Mouse (Mus musculus) urinary bladder, adult 2 months (tissue): ENCODE data around the gene Rere. TPM values are rescaled to one million over a fixed set of nuclear protein-coding genes. Genes with fewer than 3 reads are reported as not detected.

Experiments
- DNase-seq: peaks from one replicate; pipeline ENCODE4 v3.0.0; 2022; ENCODE audit warnings: low spot score
- polyA plus RNA-seq: library from polyadenylated mRNA; depleted of rRNA; stranded (reverse); fragments of >200 nt; gene quantifications from 2 replicates; pipeline ENCODE4 v1.2.3, GENCODE M21; 2012

The Rere gene
- polyA plus RNA-seq, 1 experiment = 30.0 TPM

GRCm38 (mm10) chr4:150382504-150382903, 101.1 kb downstream of the Rere start:
- DNase-seq = no peak

- DNase-seq = no peak
Observed at GRCm38 (mm10) chr4:150384405-150384804, 103.0 kb downstream of the Rere start.

GRCm38 (mm10) chr4:150384899-150385298, 103.5 kb downstream of the Rere start:
- DNase-seq = no peak

- no peak for DNase-seq
Observed at GRCm38 (mm10) chr4:150388518-150388917, 107.1 kb downstream of the Rere start.

- DNase-seq = no peak
Observed at GRCm38 (mm10) chr4:150393607-150394006, 112.2 kb downstream of the Rere start.

- no peak for DNase-seq
Observed at GRCm38 (mm10) chr4:150394091-150394490, 112.6 kb downstream of the Rere start.

- DNase-seq = no peak
Observed at GRCm38 (mm10) chr4:150396339-150396738, 114.9 kb downstream of the Rere start.

- no peak for DNase-seq
Observed at GRCm38 (mm10) chr4:150396826-150397620, 115.6 kb downstream of the Rere start.

- no peak for DNase-seq
Observed at GRCm38 (mm10) chr4:150399032-150399431, 117.6 kb downstream of the Rere start.

GRCm38 (mm10) chr4:150401830-150402607, 120.6 kb downstream of the Rere start:
- DNase-seq = no peak

- no peak for DNase-seq
Observed at GRCm38 (mm10) chr4:150402608-150402985, 121.2 kb downstream of the Rere start.

GRCm38 (mm10) chr4:150403941-150404340, 122.5 kb downstream of the Rere start:
- DNase-seq = no peak

GRCm38 (mm10) chr4:150404583-150404982, 123.1 kb downstream of the Rere start:
- no peak for DNase-seq

GRCm38 (mm10) chr4:150405786-150406185, 124.3 kb downstream of the Rere start:
- no peak for DNase-seq

GRCm38 (mm10) chr4:150406320-150406719, 124.9 kb downstream of the Rere start:
- DNase-seq = no peak

- DNase-seq = no peak
Observed at GRCm38 (mm10) chr4:150406821-150407220, 125.4 kb downstream of the Rere start.

GRCm38 (mm10) chr4:150414296-150414695, 132.8 kb downstream of the Rere start:
- DNase-seq = no peak

- no peak for DNase-seq
Observed at GRCm38 (mm10) chr4:150414759-150415158, 133.3 kb downstream of the Rere start.

GRCm38 (mm10) chr4:150415227-150415969, 134.0 kb downstream of the Rere start:
- no peak for DNase-seq

- DNase-seq = no peak
Observed at GRCm38 (mm10) chr4:150420576-150421263, 139.3 kb downstream of the Rere start.

GRCm38 (mm10) chr4:150426098-150426879, 144.8 kb downstream of the Rere start:
- DNase-seq = no peak
